Mouse (Mus musculus) heart, adult 9 months (tissue): ENCODE measurements around the gene Nxnl1.

Experiments
- DNase-seq, 2 experiments: peaks; one replicate each; pipeline ENCODE4 v3.0.0; 2022; ENCODE audit warnings: low spot score in 2 of 2

Nxnl1 gene

GRCm38 (mm10) chr8:71580201-71580600 is 13.8 kb upstream of the Nxnl1 start:
- DNase-seq: no peak

- DNase-seq: peak; percentile 67
Observed at GRCm38 (mm10) chr8:71579476-71579875, 13.1 kb upstream of the Nxnl1 start.

GRCm38 (mm10) chr8:71579009-71579408 is 12.6 kb upstream of the Nxnl1 start:
- DNase-seq: no peak

- DNase-seq: no peak
Observed at GRCm38 (mm10) chr8:71577856-71578387, 11.5 kb upstream of the Nxnl1 start.

- no peak for DNase-seq
Observed at GRCm38 (mm10) chr8:71575020-71575419, 8.6 kb upstream of the Nxnl1 start.

- no peak for DNase-seq
Observed at GRCm38 (mm10) chr8:71574426-71574825, 8.0 kb upstream of the Nxnl1 start.

GRCm38 (mm10) chr8:71572847-71573633 is 6.6 kb upstream of the Nxnl1 start:
- peak; percentile 69 to 81 for DNase-seq

- no peak for DNase-seq
Observed at GRCm38 (mm10) chr8:71572077-71572476, 5.7 kb upstream of the Nxnl1 start.

GRCm38 (mm10) chr8:71570291-71570954 is 4.0 kb upstream of the Nxnl1 start:
- peak; percentile 90 to 92 for DNase-seq

- peak; percentile 85 to 89 for DNase-seq
Observed at GRCm38 (mm10) chr8:71569366-71570290, 3.2 kb upstream of the Nxnl1 start.

- DNase-seq: no peak
Observed at GRCm38 (mm10) chr8:71568941-71569340, 2.5 kb upstream of the Nxnl1 start.

GRCm38 (mm10) chr8:71568387-71568937 is 2.1 kb upstream of the Nxnl1 start, which contains the start of gene Slc27a1:
Gene Slc27a1, plus strand, starts transcription at chr8:71568882.
- peak; percentile 74 to 84 for DNase-seq

- DNase-seq: no peak
Observed at GRCm38 (mm10) chr8:71567587-71567986, 1.2 kb upstream of the Nxnl1 start.

GRCm38 (mm10) chr8:71563992-71564391 is 2.4 kb downstream of the Nxnl1 start:
- no peak for DNase-seq

- DNase-seq: peak; percentile 63 to 78
Observed at GRCm38 (mm10) chr8:71562751-71563150, 3.6 kb downstream of the Nxnl1 start.

GRCm38 (mm10) chr8:71561401-71561800 is 5.0 kb downstream of the Nxnl1 start:
- DNase-seq: peak in 1 of 2 experiments; percentile 44

GRCm38 (mm10) chr8:71560765-71561164 is 5.6 kb downstream of the Nxnl1 start:
- DNase-seq: no peak

- no peak for DNase-seq
Observed at GRCm38 (mm10) chr8:71560071-71560470, 6.3 kb downstream of the Nxnl1 start.

GRCm38 (mm10) chr8:71558958-71559690 is 7.3 kb downstream of the Nxnl1 start:
- DNase-seq: peak; percentile 47 to 55

- no peak for DNase-seq
Observed at GRCm38 (mm10) chr8:71558071-71558957, 8.1 kb downstream of the Nxnl1 start, which contains the start of gene Tmem221. Gene Tmem221, minus strand, starts transcription at chr8:71558871.
